Mouse (Mus musculus) cerebellum, adult 11-12 months (tissue): ENCODE data around the gene Psmd12.
A peak's percentile ranks its signal among the peaks of the same experiment; 100 is the strongest.

Experiments used
- DNase-seq: peaks from one replicate; pipeline ENCODE4 v3.0.0; 2022

Psmd12 gene

GRCm38 (mm10) chr11:107513047-107513446 lies 33.8 kb downstream of the Psmd12 start:
- DNase-seq: no peak

- no peak for DNase-seq
Observed at GRCm38 (mm10) chr11:107516387-107516786, 37.1 kb downstream of the Psmd12 start.

GRCm38 (mm10) chr11:107518645-107519429 lies 39.6 kb downstream of the Psmd12 start:
- DNase-seq: no peak

- DNase-seq: no peak
Observed at GRCm38 (mm10) chr11:107521153-107521552, 41.9 kb downstream of the Psmd12 start.

- no peak for DNase-seq
Observed at GRCm38 (mm10) chr11:107524966-107525365, 45.7 kb downstream of the Psmd12 start.

- DNase-seq: no peak
Observed at GRCm38 (mm10) chr11:107527632-107528031, 48.3 kb downstream of the Psmd12 start.

- DNase-seq: no peak
Observed at GRCm38 (mm10) chr11:107529320-107529719, 50.0 kb downstream of the Psmd12 start.

- no peak for DNase-seq
Observed at GRCm38 (mm10) chr11:107531445-107531844, 52.2 kb downstream of the Psmd12 start.

- no peak for DNase-seq
Observed at GRCm38 (mm10) chr11:107532271-107532670, 53.0 kb downstream of the Psmd12 start.

- DNase-seq: no peak
Observed at GRCm38 (mm10) chr11:107538994-107539393, 59.7 kb downstream of the Psmd12 start.

- no peak for DNase-seq
Observed at GRCm38 (mm10) chr11:107540339-107540738, 61.1 kb downstream of the Psmd12 start.

GRCm38 (mm10) chr11:107545747-107546476 lies 66.6 kb downstream of the Psmd12 start:
- no peak for DNase-seq

- DNase-seq: peak; percentile 39
Observed at GRCm38 (mm10) chr11:107546667-107547301, 67.5 kb downstream of the Psmd12 start.

GRCm38 (mm10) chr11:107547351-107548203 lies 68.3 kb downstream of the Psmd12 start, which contains the start of gene Helz:
Helz (plus strand) TSS chr11:107547930.
- peak; percentile 42 for DNase-seq

GRCm38 (mm10) chr11:107548204-107548975 lies 69.1 kb downstream of the Psmd12 start:
- DNase-seq: peak; percentile 25
